Mouse (Mus musculus): ENCODE measurements around the gene Ank3.

- TF ChIP-seq EP300 (IDR thresholded peaks at IDR 0.05) (no peak), CTCF (IDR thresholded peaks at IDR 0.05) (no peak)
Observed at GRCm38 (mm10) chr10:70022596-70022995, 624.0 kb downstream of the Ank3 start.

Data from lung, postnatal 0 days (tissue).